Mouse (Mus musculus): ENCODE data around the gene Auts2.

DNA sequence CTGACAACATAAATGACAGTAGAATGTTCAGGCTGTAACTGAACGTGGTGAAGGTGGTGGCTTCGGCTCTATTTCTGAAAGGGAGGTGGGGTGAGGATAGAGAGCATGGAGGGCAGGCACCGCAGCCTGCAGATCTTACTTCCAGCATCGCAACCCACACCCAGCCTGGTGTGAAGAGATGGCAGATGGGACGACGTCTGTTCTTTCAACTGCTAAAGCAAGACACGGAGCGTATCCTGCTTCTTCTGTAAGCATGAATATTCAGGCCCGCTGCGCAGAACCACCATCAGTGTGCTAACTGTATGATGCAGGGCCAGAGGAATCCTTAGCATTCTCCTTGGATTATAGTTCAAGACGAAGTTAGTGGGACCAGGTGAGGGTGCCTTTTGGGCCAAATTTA lies 513.5 kb downstream of the Auts2 start:
- TF ChIP-seq POLR2A (IDR thresholded peaks at IDR 0.05; ENCODE audit: borderline replicate concordance, insufficient read depth, low read length): no peak
- no peak for TF ChIP-seq CTCF (IDR thresholded peaks at IDR 0.05; ENCODE audit: borderline replicate concordance, insufficient read depth, low read depth, low read length)

Measured in cerebellum, adult 2 months (tissue).